Mouse (Mus musculus) mouse embryonic stem cell (cell line): ENCODE results near the gene Nol10.

Source experiments
- in situ Hi-C, 2 experiments: fragments of 300-500 bp; cut with MboI; formaldehyde crosslinking; loops; 1 replicate in 1 of 2; 3 replicates in 1 of 2; pipeline ENCODE4 v1.14.3; 2019 to 2020; ENCODE audit warnings: low sequenced_read_pairs in 2 of 2, low pct_unique_long_range_greater_than_20kb in 1 of 2, mixed read lengths in 1 of 2; ENCODE audit not compliant: unreplicated experiment in 1 of 2

The Nol10 gene

DNA sequence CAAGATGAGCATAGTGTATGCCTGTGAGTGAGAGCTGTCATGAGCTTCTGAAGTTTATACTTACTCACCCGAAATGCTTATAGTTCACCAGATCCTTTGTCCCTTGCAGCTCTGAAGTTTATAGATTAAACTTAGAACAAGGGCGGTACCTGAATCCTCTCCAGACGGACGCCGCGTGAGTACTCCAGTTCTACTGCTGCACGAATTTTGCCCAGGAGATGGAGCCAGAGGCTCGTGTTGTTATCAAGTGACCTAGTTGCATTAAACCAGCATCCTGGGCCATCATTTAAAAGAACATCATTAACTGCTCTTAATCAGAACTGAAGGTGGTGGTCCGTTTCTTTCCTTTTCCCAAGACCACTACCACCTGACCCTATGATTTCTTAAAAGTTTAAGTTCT is 10.7 kb downstream of the Nol10 start:
- in situ Hi-C loops: loop anchor here in 1 of 2 experiments (25.0 kb wide), 1 partner anchor 428 kb away; no protein-coding TSS in a partner anchor

- in situ Hi-C loops: loop anchor here in 1 of 2 experiments (25.0 kb wide), 1 partner anchor 427 kb away; no protein-coding TSS in a partner anchor
Observed at GRCm38 (mm10) chr12:17360104-17360503, 11.8 kb downstream of the Nol10 start.

GRCm38 (mm10) chr12:17360650-17361049 is 12.4 kb downstream of the Nol10 start:
- in situ Hi-C loops: loop anchor here in 1 of 2 experiments (25.0 kb wide), 1 partner anchor 427 kb away; no protein-coding TSS in a partner anchor

- in situ Hi-C loops: loop anchor here in 1 of 2 experiments (25.0 kb wide), 1 partner anchor 425 kb away; no protein-coding TSS in a partner anchor
Observed at GRCm38 (mm10) chr12:17362316-17362715, 14.1 kb downstream of the Nol10 start.

GRCm38 (mm10) chr12:17366981-17367380 is 18.7 kb downstream of the Nol10 start:
- in situ Hi-C loops: loop anchor here in 1 of 2 experiments (25.0 kb wide), 1 partner anchor 420 kb away; no protein-coding TSS in a partner anchor

GRCm38 (mm10) chr12:17369111-17369510 is 20.9 kb downstream of the Nol10 start:
- in situ Hi-C loops: loop anchor here in 1 of 2 experiments (25.0 kb wide), 1 partner anchor 418 kb away; no protein-coding TSS in a partner anchor

DNA sequence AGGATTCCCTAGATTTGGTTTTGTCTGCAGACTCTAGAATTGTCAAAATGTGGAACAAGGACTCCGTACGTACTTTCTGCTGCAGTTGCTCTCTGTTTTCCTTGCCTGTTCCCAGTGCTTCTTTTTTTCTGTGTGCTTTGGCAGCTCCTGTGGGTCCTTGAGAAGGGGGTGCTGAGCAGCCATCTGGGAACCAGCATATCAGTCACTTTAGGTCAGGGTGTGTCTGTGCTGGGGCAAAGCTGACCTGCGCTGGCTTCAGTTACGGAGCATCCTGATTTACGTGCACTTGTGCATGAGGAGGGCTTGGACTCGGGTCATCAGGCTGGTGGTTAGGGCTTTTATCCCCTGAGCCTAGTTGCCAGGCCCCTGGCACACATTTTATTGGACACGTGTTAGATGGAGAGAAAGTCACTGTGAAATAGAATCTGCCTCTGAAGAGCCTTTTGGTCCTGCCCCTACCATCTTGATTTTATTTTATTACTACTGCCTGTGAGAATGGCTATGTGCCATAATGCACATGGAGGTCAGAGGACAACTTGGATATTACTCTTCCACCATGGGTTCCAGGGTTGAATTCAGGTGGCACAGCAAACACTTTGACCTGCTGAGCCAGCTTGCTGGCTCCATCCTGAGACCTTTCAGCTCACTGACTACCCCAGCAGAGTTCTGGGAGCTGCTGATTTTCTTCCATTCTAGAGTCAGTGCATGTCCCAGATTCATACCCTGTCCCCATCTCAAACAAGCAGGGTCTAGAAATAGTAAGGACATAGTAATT is 21.5 kb downstream of the Nol10 start:
- in situ Hi-C loops: loop anchor here in 1 of 2 experiments (25.0 kb wide), 1 partner anchor 418 kb away; no protein-coding TSS in a partner anchor

GRCm38 (mm10) chr12:17371589-17372235 is 23.5 kb downstream of the Nol10 start:
- in situ Hi-C loops: loop anchor here in 1 of 2 experiments (25.0 kb wide), 1 partner anchor 416 kb away; no protein-coding TSS in a partner anchor

- in situ Hi-C loops: loop anchor here in 1 of 2 experiments (25.0 kb wide), 1 partner anchor 415 kb away; no protein-coding TSS in a partner anchor
Observed at GRCm38 (mm10) chr12:17372696-17373095, 24.4 kb downstream of the Nol10 start.

GRCm38 (mm10) chr12:17373470-17373975 is 25.3 kb downstream of the Nol10 start:
- in situ Hi-C loops: loop anchor here in 1 of 2 experiments (25.0 kb wide), 1 partner anchor 414 kb away; no protein-coding TSS in a partner anchor

GRCm38 (mm10) chr12:17375243-17375642 is 27.0 kb downstream of the Nol10 start:
- in situ Hi-C loops: no loop called here

GRCm38 (mm10) chr12:17376521-17376920 is 28.3 kb downstream of the Nol10 start:
- in situ Hi-C loops: no loop called here

GRCm38 (mm10) chr12:17380991-17381390 is 32.7 kb downstream of the Nol10 start:
- in situ Hi-C loops: no loop called here

DNA sequence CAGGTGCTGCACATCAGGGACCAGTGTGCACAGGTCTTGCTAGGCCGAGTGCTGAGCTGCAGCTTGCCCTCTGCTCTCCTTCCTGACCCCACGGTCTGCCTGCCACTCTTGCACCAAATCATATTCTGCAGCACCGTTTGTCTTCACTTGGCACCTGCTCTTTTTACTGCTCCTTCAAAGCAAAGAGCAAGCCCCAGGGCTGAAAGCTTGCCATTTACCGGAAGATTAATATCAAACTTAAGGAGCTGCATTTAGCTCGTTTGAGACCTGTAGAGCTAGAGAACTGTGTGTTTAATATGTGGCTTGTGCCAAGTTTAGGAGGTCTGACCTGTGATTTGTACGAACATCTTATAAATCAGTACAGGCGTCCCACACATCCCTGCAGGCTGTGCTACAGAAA is 34.5 kb downstream of the Nol10 start:
- in situ Hi-C loops: no loop called here

- in situ Hi-C loops: no loop called here
Observed at GRCm38 (mm10) chr12:17386896-17387295, 38.6 kb downstream of the Nol10 start.

GRCm38 (mm10) chr12:17387332-17388135 is 39.3 kb downstream of the Nol10 start:
- in situ Hi-C loops: no loop called here

- in situ Hi-C loops: no loop called here
Observed at GRCm38 (mm10) chr12:17388136-17388437, 39.8 kb downstream of the Nol10 start.

GRCm38 (mm10) chr12:17390036-17390435 is 41.8 kb downstream of the Nol10 start:
- in situ Hi-C loops: no loop called here
